Mouse (Mus musculus): ENCODE measurements around the gene Dpm3. TPM values are rescaled to one million over a fixed set of nuclear protein-coding genes. Genes with fewer than 3 reads are reported as not detected.

The Dpm3 gene
- polyA plus RNA-seq, 1 experiment, result 228 TPM

DNA sequence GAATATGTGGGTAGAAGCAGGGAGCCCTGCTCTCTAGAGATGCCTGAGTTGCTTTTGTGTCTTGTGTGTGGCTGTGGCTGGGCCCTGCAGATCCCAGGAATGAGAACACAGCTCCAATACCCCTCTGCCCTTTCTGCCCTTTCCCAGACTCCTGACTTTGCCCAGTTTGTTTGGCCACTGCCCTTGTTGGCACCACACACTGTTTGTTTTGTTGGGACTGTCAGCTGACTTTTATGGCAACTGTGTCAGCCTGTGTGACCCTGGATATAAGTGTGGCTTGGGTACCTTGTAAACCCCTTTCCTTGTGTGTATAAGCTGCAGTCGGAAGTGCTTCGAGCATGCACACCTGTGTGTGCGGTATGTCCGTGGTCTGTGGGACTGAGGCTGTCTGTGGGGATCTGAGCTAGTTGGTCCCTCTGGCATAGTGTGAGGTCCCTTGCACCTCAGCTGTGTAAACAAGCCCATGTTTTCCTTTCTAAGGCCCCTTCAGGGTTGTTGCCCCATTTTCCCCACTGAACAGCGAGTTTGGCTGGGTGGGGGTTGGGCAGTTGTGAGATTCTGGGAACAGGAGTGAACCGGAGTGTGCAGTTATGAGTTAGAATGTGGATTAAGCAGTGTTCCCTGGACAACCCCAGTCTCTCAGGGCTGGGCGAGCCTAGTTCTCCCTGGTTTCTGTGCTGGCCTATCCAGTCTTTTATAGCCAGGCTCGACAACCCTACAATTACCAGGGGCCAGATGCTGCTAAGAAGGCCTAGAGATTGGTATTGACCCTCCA, 46.6 kb downstream of the Dpm3 start:
- no peak overlapping the region for H3K4me3 ChIP-seq (ENCODE audit: insufficient read depth, poor library complexity, severe bottlenecking)
- no peaks in the 10 kb centered on the region for H3K79me2 ChIP-seq (ENCODE audit: control insufficient read depth, insufficient read depth)
- TF ChIP-seq MAX (IDR thresholded peaks at IDR 0.05) (no peak), CEBPB (IDR thresholded peaks at IDR 0.05; ENCODE audit: low read depth) (no peak), USF1 (IDR thresholded peaks at IDR 0.05; ENCODE audit: low read depth) (no peak), CTCF (IDR thresholded peaks at IDR 0.05; ENCODE audit: control insufficient read depth, insufficient read depth, insufficient read length) (no peak), FOSL1 (IDR thresholded peaks at IDR 0.05; ENCODE audit: insufficient read depth, low read length, poor library complexity, severe bottlenecking) (no peak), MYOD1 (IDR thresholded peaks at IDR 0.05; ENCODE audit: control insufficient read depth, insufficient read length, low read depth) (no peak), MYOG (IDR thresholded peaks at IDR 0.05; ENCODE audit: control insufficient read depth, extremely low read depth, insufficient read length) (no peak)
- no peaks in the 10 kb centered on the region for H3K36me3 ChIP-seq (ENCODE audit: control insufficient read depth, insufficient read depth)
- H3ac ChIP-seq (ENCODE audit: control insufficient read depth, insufficient read length, low read depth), result no peak overlapping the region
- H3K27me3 ChIP-seq (ENCODE audit: control insufficient read depth, insufficient read depth, insufficient read length), result no peaks in the 10 kb centered on the region
- H3K79me3 ChIP-seq (ENCODE audit: low read depth), result no peaks in the 10 kb centered on the region

- Histone ChIP-seq H3K4me3 (ENCODE audit: insufficient read depth, poor library complexity, severe bottlenecking) (no peak overlapping the region), H3K27me3 (ENCODE audit: control insufficient read depth, insufficient read depth, insufficient read length) (no peaks in the 10 kb centered on the region), H3K36me3 (ENCODE audit: control insufficient read depth, insufficient read depth) (no peaks in the 10 kb centered on the region), H3ac (ENCODE audit: control insufficient read depth, insufficient read length, low read depth) (no peak overlapping the region), H3K79me2 (ENCODE audit: control insufficient read depth, insufficient read depth) (no peaks in the 10 kb centered on the region), H3K79me3 (ENCODE audit: low read depth) (no peaks in the 10 kb centered on the region)
- no peak for TF ChIP-seq CEBPB (IDR thresholded peaks at IDR 0.05; ENCODE audit: low read depth)
- no peak for TF ChIP-seq USF1 (IDR thresholded peaks at IDR 0.05; ENCODE audit: low read depth)
- peak; percentile 60 for TF ChIP-seq CTCF (IDR thresholded peaks at IDR 0.05; ENCODE audit: control insufficient read depth, insufficient read depth, insufficient read length)
These were observed 48.9 kb downstream of the Dpm3 start for GRCm38 (mm10) chr3:89308089-89308488.

DNA sequence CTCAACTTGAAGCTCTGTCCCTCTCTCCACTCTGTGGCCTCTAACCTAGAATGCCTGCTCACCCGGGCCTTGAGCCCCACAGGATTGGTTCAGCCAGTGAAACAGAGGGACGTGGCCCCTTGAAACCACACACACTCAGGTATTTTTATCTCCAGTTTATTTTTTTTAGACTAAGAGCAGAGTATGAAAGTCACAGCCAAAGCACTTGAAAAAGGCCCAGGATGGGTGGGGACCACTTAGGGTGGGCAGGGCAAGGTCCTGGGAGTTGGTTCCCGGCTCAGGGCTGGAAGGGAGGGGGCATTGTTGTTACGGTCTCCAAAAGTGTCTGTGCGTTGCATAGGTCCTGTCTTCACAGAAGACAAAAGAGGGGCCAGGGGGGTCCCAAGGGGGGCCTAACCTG, 55.2 kb downstream of the Dpm3 start:
- no peak overlapping the region for H3K4me3 ChIP-seq (ENCODE audit: insufficient read depth, poor library complexity, severe bottlenecking)
- no peak overlapping the region for H3ac ChIP-seq (ENCODE audit: control insufficient read depth, insufficient read length, low read depth)
- no peaks in the 10 kb centered on the region for H3K36me3 ChIP-seq (ENCODE audit: control insufficient read depth, insufficient read depth)
- H3K79me3 ChIP-seq (ENCODE audit: low read depth), result no peaks in the 10 kb centered on the region
- H3K79me2 ChIP-seq (ENCODE audit: control insufficient read depth, insufficient read depth), result no peaks in the 10 kb centered on the region
- peaks cover 6% of the 10 kb centered on the region for H3K27me3 ChIP-seq (ENCODE audit: control insufficient read depth, insufficient read depth, insufficient read length)
- no peak for TF ChIP-seq USF1 (IDR thresholded peaks at IDR 0.05; ENCODE audit: low read depth)
- TF ChIP-seq CEBPB (IDR thresholded peaks at IDR 0.05; ENCODE audit: low read depth), result no peak
- TF ChIP-seq MYOG (IDR thresholded peaks at IDR 0.05; ENCODE audit: control insufficient read depth, extremely low read depth, insufficient read length), result no peak
- TF ChIP-seq CTCF (IDR thresholded peaks at IDR 0.05; ENCODE audit: control insufficient read depth, insufficient read depth, insufficient read length), result no peak
- no peak for TF ChIP-seq MAX (IDR thresholded peaks at IDR 0.05)
- TF ChIP-seq FOSL1 (IDR thresholded peaks at IDR 0.05; ENCODE audit: insufficient read depth, low read length, poor library complexity, severe bottlenecking), result no peak
- TF ChIP-seq MYOD1 (IDR thresholded peaks at IDR 0.05; ENCODE audit: control insufficient read depth, insufficient read length, low read depth), result no peak

DNA sequence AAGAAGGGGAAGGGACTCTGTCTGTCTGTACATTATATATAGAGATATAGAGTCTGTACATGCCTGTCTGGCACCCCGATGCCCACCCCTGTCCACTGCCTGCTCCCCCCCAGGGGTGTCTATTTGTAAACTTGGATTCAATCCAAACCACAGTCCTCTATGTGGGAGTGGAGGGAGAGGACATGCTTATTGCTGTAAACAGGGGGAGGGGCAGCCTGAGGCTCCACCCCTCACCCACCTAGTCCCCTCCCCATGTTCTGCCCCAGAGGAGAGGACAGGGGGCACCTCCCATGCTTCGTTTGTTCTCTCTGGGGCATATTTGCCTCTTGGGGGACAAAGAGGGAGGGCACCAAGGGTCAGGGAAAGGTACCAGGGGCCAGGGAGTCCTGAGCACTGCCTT, 55.6 kb downstream of the Dpm3 start:
- Histone ChIP-seq H3K79me2 (ENCODE audit: control insufficient read depth, insufficient read depth) (no peaks in the 10 kb centered on the region), H3K4me3 (ENCODE audit: insufficient read depth, poor library complexity, severe bottlenecking) (no peak overlapping the region)

GRCm38 (mm10) chr3:89315195-89315929, 56.2 kb downstream of the Dpm3 start:
- no peaks in the 10 kb centered on the region for H3K36me3 ChIP-seq (ENCODE audit: control insufficient read depth, insufficient read depth)
- peak overlapping the region; percentile 18 for H3K4me3 ChIP-seq (ENCODE audit: insufficient read depth, poor library complexity, severe bottlenecking)
- H3K79me2 ChIP-seq (ENCODE audit: control insufficient read depth, insufficient read depth), result no peaks in the 10 kb centered on the region
- H3K27me3 ChIP-seq (ENCODE audit: control insufficient read depth, insufficient read depth, insufficient read length), result peaks cover 9% of the 10 kb centered on the region
- no peaks in the 10 kb centered on the region for H3K79me3 ChIP-seq (ENCODE audit: low read depth)
- TF ChIP-seq CTCF (IDR thresholded peaks at IDR 0.05; ENCODE audit: control insufficient read depth, insufficient read depth, insufficient read length) (peak; percentile 95), FOSL1 (IDR thresholded peaks at IDR 0.05; ENCODE audit: insufficient read depth, low read length, poor library complexity, severe bottlenecking) (no peak), USF1 (IDR thresholded peaks at IDR 0.05; ENCODE audit: low read depth) (no peak), MYOD1 (IDR thresholded peaks at IDR 0.05; ENCODE audit: control insufficient read depth, insufficient read length, low read depth) (no peak), MYOG (IDR thresholded peaks at IDR 0.05; ENCODE audit: control insufficient read depth, extremely low read depth, insufficient read length) (no peak), MAX (IDR thresholded peaks at IDR 0.05) (no peak)
- H3ac ChIP-seq (ENCODE audit: control insufficient read depth, insufficient read length, low read depth), result peak overlapping the region; percentile 36

More for the DNA sequence above, 55.6 kb downstream of the Dpm3 start:
- TF ChIP-seq USF1 (IDR thresholded peaks at IDR 0.05; ENCODE audit: low read depth) (no peak), MYOD1 (IDR thresholded peaks at IDR 0.05; ENCODE audit: control insufficient read depth, insufficient read length, low read depth) (no peak), MYOG (IDR thresholded peaks at IDR 0.05; ENCODE audit: control insufficient read depth, extremely low read depth, insufficient read length) (no peak), MAX (IDR thresholded peaks at IDR 0.05) (no peak), CEBPB (IDR thresholded peaks at IDR 0.05; ENCODE audit: low read depth) (no peak), FOSL1 (IDR thresholded peaks at IDR 0.05; ENCODE audit: insufficient read depth, low read length, poor library complexity, severe bottlenecking) (no peak), CTCF (IDR thresholded peaks at IDR 0.05; ENCODE audit: control insufficient read depth, insufficient read depth, insufficient read length) (no peak)
- Histone ChIP-seq H3ac (ENCODE audit: control insufficient read depth, insufficient read length, low read depth) (no peak overlapping the region), H3K36me3 (ENCODE audit: control insufficient read depth, insufficient read depth) (no peaks in the 10 kb centered on the region), H3K79me3 (ENCODE audit: low read depth) (no peaks in the 10 kb centered on the region), H3K27me3 (ENCODE audit: control insufficient read depth, insufficient read depth, insufficient read length) (peaks cover 9% of the 10 kb centered on the region)
